Mouse (Mus musculus) MEL (cell line): Measurements from ENCODE around the gene Gmds. TPM values are rescaled to one million over a fixed set of nuclear protein-coding genes. Genes with fewer than 3 reads are reported as not detected.

ENCODE experiments used
- DNase-seq: peaks from one replicate; pipeline ENCODE4 v3.0.0; 2011; ENCODE audit warnings: low read depth, low spot score
- H3K27ac ChIP-seq: 2 replicates; pipeline ENCODE4 v1.5.1; 2012; ENCODE audit warnings: low read depth, mild to moderate bottlenecking, control low read depth, low read length, moderate library complexity; ENCODE audit not compliant: control insufficient read depth
- H3K27me3 ChIP-seq, 2 experiments: fragments of 150-350 bp in 1 of 2; sonication (generic) in 1 of 2; 2 replicates each; pipeline ENCODE4 v1.6.1; 2012; ENCODE audit warnings: low read length in 2 of 2, mild to moderate bottlenecking in 2 of 2, improper control_type of control experiment in 1 of 2, moderate library complexity in 1 of 2; ENCODE audit not compliant: insufficient read depth in 2 of 2, control insufficient read depth in 1 of 2
- H3K36me3 ChIP-seq, 2 experiments: 2 replicates each; pipeline ENCODE4 v1.6.1; 2012 to 2014; ENCODE audit warnings: low read length in 2 of 2, improper control_type of control experiment in 1 of 2, inconsistent platforms in 1 of 2, mild to moderate bottlenecking in 1 of 2; ENCODE audit not compliant: insufficient read depth in 2 of 2, control insufficient read depth in 1 of 2
- H3K4me1 ChIP-seq, 2 experiments: fragments of 150-350 bp in 1 of 2; sonication (generic) in 1 of 2; 2 replicates each; pipeline ENCODE4 v1.6.1; 2012; ENCODE audit warnings: low read length in 2 of 2, improper control_type of control experiment in 1 of 2, mild to moderate bottlenecking in 1 of 2; ENCODE audit not compliant: insufficient read depth in 2 of 2, control insufficient read depth in 1 of 2
- H3K4me3 ChIP-seq, 2 experiments: fragments of 150-350 bp in 1 of 2; sonication (generic) in 1 of 2; 2 replicates each; pipeline ENCODE4 v1.5.1; 2012; ENCODE audit warnings: low read depth in 2 of 2, low read length in 2 of 2, mild to moderate bottlenecking in 2 of 2, moderate library complexity in 2 of 2, control low read depth in 1 of 2, improper control_type of control experiment in 1 of 2; ENCODE audit not compliant: control insufficient read depth in 1 of 2, insufficient read depth in 1 of 2
- H3K79me2 ChIP-seq: 2 replicates; pipeline ENCODE4 v1.6.1; 2012; ENCODE audit warnings: mild to moderate bottlenecking, low read length, moderate library complexity; ENCODE audit not compliant: control insufficient read depth, poor library complexity, insufficient read depth
- H3K9ac ChIP-seq: 2 replicates; pipeline ENCODE4 v1.6.1; 2012; ENCODE audit warnings: low read depth, mild to moderate bottlenecking, control low read depth, low read length, moderate library complexity; ENCODE audit not compliant: control insufficient read depth, poor library complexity, severe bottlenecking
- H3K9me3 ChIP-seq: fragments of 150-350 bp; sonication (generic); replicated peaks from 2 replicates; pipeline ENCODE4 v1.6.1; 2012; ENCODE audit warnings: mild to moderate bottlenecking, low read length, improper control_type of control experiment, moderate library complexity; ENCODE audit not compliant: insufficient read depth
- BHLHE40 ChIP-seq: IDR thresholded peaks from 2 replicates; pipeline ENCODE4 v1.6.1; 2012; ENCODE audit warnings: low read depth, mild to moderate bottlenecking, inconsistent platforms, low read length, improper control_type of control experiment, borderline replicate concordance
- CHD1 ChIP-seq: IDR thresholded peaks from 2 replicates; pipeline ENCODE4 v1.6.1; 2012; ENCODE audit warnings: low read depth, mild to moderate bottlenecking, inconsistent platforms, low read length, improper control_type of control experiment
- E2F4 ChIP-seq: IDR thresholded peaks from 2 replicates; pipeline ENCODE4 v1.6.1; 2011; ENCODE audit warnings: low read depth, low read length, improper control_type of control experiment, borderline replicate concordance
- EP300 ChIP-seq, 2 experiments: IDR thresholded peaks; 2 replicates each; pipeline ENCODE4 v1.6.1; 2011; ENCODE audit warnings: improper control_type of control experiment in 2 of 2, low read length in 2 of 2, low read depth in 1 of 2, mild to moderate bottlenecking in 1 of 2
- GABPA ChIP-seq: IDR thresholded peaks from 2 replicates; pipeline ENCODE4 v1.6.1; 2012; ENCODE audit warnings: low read depth, mild to moderate bottlenecking, inconsistent platforms, low read length, improper control_type of control experiment, moderate library complexity
- KAT2A ChIP-seq: conservative IDR thresholded peaks from 2 replicates; pipeline ENCODE4 v1.6.1; 2012; ENCODE audit warnings: low read depth, low read length, improper control_type of control experiment, inconsistent platforms
- MAX ChIP-seq: IDR thresholded peaks from 2 replicates; pipeline ENCODE4 v1.6.1; 2011; ENCODE audit warnings: low read length, improper control_type of control experiment
- MAZ ChIP-seq: IDR thresholded peaks from 2 replicates; pipeline ENCODE4 v1.6.1; 2012; ENCODE audit warnings: low read depth, mild to moderate bottlenecking, inconsistent platforms, low read length, improper control_type of control experiment
- MEF2A ChIP-seq: IDR thresholded peaks from 2 replicates; pipeline ENCODE4 v1.6.1; 2014; ENCODE audit warnings: low read depth, mild to moderate bottlenecking, inconsistent platforms, low read length, improper control_type of control experiment; ENCODE audit not compliant: poor library complexity, insufficient replicate concordance, severe bottlenecking; ENCODE audit errors: extremely low read depth
- POLR2A ChIP-seq, 2 experiments: IDR thresholded peaks; 2 replicates each; pipeline ENCODE4 v1.6.1; 2011 to 2012; ENCODE audit warnings: low read length in 2 of 2, mild to moderate bottlenecking in 2 of 2, control low read depth in 1 of 2, improper control_type of control experiment in 1 of 2, low read depth in 1 of 2, moderate library complexity in 1 of 2; ENCODE audit not compliant: control insufficient read depth in 1 of 2, insufficient read depth in 1 of 2, poor library complexity in 1 of 2
- RAD21 ChIP-seq: IDR thresholded peaks from 2 replicates; pipeline ENCODE4 v1.6.1; 2011; ENCODE audit warnings: mild to moderate bottlenecking, low read depth, low read length, improper control_type of control experiment
- SMC3 ChIP-seq: IDR thresholded peaks from 2 replicates; pipeline ENCODE4 v1.6.1; 2011; ENCODE audit warnings: low read depth, low read length, improper control_type of control experiment
- TAL1 ChIP-seq: IDR thresholded peaks from 2 replicates; pipeline ENCODE4 v1.6.1; 2012; ENCODE audit warnings: mild to moderate bottlenecking, inconsistent platforms, low read length, moderate library complexity, mixed read lengths
- TCF12 ChIP-seq: IDR thresholded peaks from 2 replicates; pipeline ENCODE4 v1.6.1; 2014; ENCODE audit warnings: low read depth, mild to moderate bottlenecking, inconsistent platforms, low read length, improper control_type of control experiment, moderate library complexity
- UBTF ChIP-seq: IDR thresholded peaks from 2 replicates; pipeline ENCODE4 v1.6.1; 2012; ENCODE audit warnings: low read depth, mild to moderate bottlenecking, inconsistent platforms, low read length, improper control_type of control experiment, moderate library complexity, borderline replicate concordance; ENCODE audit not compliant: insufficient read depth
- USF1 ChIP-seq: IDR thresholded peaks from 2 replicates; pipeline ENCODE4 v1.6.1; 2014; ENCODE audit warnings: low read depth, mild to moderate bottlenecking, inconsistent platforms, low read length, improper control_type of control experiment, moderate library complexity
- ZNF384 ChIP-seq: IDR thresholded peaks from 2 replicates; pipeline ENCODE4 v1.6.1; 2012; ENCODE audit warnings: low read depth, mild to moderate bottlenecking, inconsistent platforms, low read length, improper control_type of control experiment
- polyA plus RNA-seq, 2 experiments: library from polyadenylated mRNA; stranded (reverse) in 1 of 2; unstranded in 1 of 2; fragments of >175 nt in 1 of 2; fragments of >200 nt in 1 of 2; gene quantifications; 2 replicates each; pipeline versions ENCODE4 v1.2.1 to v1.2.4; 2012; ENCODE audit warnings: low replicate concordance in 2 of 2, low read depth in 1 of 2; ENCODE audit not compliant: insufficient read length in 2 of 2, insufficient read depth in 1 of 2, missing spikeins in 1 of 2
- total RNA-seq: library from RNA; depleted of rRNA; stranded (reverse); fragments of 300-350 nt; gene quantifications from 2 replicates; pipeline ENCODE4 v1.2.3, GENCODE M21; 2012

Gmds gene
- total and polyA plus RNA-seq, 3 experiments = 17.4 to 32.2 TPM; not detected in 1

DNA sequence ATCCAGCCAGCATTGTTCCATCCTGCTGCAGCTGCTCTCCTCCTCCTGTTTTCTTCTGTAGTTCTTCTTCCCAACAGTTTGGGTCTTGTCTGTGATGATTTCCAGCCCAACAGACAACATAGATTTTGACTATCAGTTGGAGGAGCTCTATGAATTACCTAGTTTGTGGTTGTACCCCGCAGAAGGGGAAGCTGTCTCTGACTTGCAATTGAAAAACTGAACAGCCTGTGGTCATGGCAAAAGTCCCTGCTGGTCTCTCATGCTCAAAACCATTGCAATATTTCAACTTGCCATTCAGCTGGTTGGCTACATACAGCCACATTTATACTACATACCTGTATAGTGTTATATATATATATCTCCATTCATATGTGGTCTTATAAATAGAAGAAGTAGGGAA lies 40.1 kb upstream of the Gmds start:
- DNase-seq = no peak
- Histone ChIP-seq H3K79me2 (no peaks in the 10 kb centered on the region), H3K27me3 (no peaks in the 10 kb centered on the region), H3K9me3 (no peaks in the 10 kb centered on the region), H3K36me3 (no peaks in the 10 kb centered on the region), H3K9ac (no peak overlapping the region), H3K4me3 (no peak overlapping the region), H3K27ac (no peak overlapping the region), H3K4me1 (no peaks in the 10 kb centered on the region)
- TF ChIP-seq ZNF384 = no peak
- no peak for TF ChIP-seq RAD21
- TF ChIP-seq E2F4 = no peak
- TF ChIP-seq MEF2A = no peak

DNA sequence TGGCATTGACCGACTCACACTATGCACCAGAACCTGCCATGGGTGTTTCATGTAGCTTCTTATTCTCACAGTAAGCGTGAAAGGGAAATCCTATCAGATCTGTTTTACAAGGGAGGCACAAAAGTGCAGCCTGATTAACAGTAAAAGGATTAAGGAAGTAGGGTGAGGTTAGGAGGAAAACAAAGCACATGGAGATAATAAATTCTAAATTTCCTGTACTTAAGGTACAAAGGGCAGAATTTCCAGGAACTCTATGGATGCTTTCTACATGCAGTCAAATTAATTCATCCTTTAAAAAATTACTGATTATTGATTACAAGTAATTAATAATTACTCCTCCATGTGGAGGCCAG lies 34.0 kb upstream of the Gmds start:
- TF ChIP-seq USF1 = no peak
- TF ChIP-seq MAZ = no peak
- no peaks in the 10 kb centered on the region for H3K27me3 ChIP-seq
- no peak for DNase-seq
- H3K4me1 ChIP-seq = no peaks in the 10 kb centered on the region
- H3K79me2 ChIP-seq = no peaks in the 10 kb centered on the region
- H3K4me3 ChIP-seq = no peak overlapping the region
- no peaks in the 10 kb centered on the region for H3K9me3 ChIP-seq
- H3K36me3 ChIP-seq = no peaks in the 10 kb centered on the region
- H3K27ac ChIP-seq = no peak overlapping the region
- H3K9ac ChIP-seq = no peak overlapping the region

DNA sequence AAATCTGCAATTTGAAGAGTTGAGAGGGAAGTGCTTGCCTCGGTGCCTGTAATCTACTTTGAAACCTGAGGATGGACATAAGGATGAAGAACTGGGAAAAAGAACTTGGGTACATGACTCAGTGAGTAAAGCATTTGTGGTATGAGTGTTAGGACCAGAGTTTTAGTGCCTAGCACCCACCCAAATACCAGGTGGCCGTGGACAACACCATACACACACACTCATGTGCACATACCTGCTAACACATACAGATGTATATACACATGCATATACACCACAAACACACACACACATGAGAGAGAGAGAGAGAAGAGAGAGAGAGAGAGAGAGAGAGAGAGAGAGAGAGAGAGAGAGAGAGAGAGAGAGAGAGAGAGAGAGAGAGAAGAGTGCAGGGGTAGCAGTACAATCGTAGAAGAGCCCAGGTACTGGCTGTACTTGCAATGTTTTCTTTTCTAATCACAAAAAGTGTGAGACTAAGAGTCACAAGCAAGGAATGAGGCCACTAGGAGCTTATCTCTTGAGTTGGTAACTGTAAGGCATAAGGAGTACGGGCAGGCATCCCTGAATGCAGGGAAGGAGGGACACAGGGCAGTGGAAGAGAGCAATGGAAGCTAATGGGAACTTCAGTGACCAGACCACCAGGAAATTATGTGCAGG lies 33.5 kb upstream of the Gmds start:
- Histone ChIP-seq H3K27me3 (no peaks in the 10 kb centered on the region), H3K4me3 (no peak overlapping the region), H3K9me3 (no peaks in the 10 kb centered on the region), H3K36me3 (no peaks in the 10 kb centered on the region), H3K27ac (no peak overlapping the region), H3K79me2 (no peaks in the 10 kb centered on the region), H3K9ac (no peak overlapping the region), H3K4me1 (no peaks in the 10 kb centered on the region)
- DNase-seq = no peak
- no peak for TF ChIP-seq KAT2A
- no peak for TF ChIP-seq SMC3
- no peak for TF ChIP-seq MAX
- TF ChIP-seq CHD1 = no peak
- no peak for TF ChIP-seq BHLHE40
- no peak for TF ChIP-seq TCF12
- no peak for TF ChIP-seq MEF2A
- TF ChIP-seq ZNF384 = no peak
- no peak for TF ChIP-seq EP300 (IDR thresholded peaks at IDR 0.05; ENCODE audit: low read depth in 1 of 2, low read length in 2 of 2)
- no peak for TF ChIP-seq RAD21
- TF ChIP-seq TAL1 = no peak
- TF ChIP-seq GABPA = no peak
- TF ChIP-seq POLR2A (IDR thresholded peaks at IDR 0.05; ENCODE audit: control insufficient read depth in 1 of 2, insufficient read depth in 1 of 2, low read depth in 1 of 2, low read length in 2 of 2, poor library complexity in 1 of 2) = no peak
- no peak for TF ChIP-seq UBTF
